Mouse (Mus musculus) 416B (cell line): Measurements from ENCODE around the gene Gm20425.

Source experiments
- DNase-seq: peaks from one replicate; pipeline ENCODE4 v3.0.0; 2011; ENCODE audit warnings: low read depth

Gm20425 gene

DNA sequence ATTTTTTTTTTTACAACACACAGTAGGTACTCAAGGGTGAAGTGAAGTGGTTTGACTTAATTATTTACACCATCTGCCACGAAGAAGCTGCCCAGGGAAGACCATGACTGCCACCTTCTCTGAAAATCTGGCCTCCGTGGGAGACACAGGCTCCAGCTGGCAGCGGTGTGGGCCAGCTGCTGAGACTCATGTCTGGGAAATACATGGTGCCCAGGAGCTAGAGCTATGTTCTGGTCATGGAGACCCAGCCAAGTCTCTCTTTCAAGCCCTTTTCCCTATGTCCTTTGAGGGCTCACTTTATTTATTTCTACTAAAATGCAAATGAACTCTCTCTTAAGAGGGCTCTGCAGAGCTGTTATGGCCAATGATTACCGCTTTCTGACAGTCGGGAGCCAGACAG is 76.8 kb downstream of the Gm20425 start:
- no peak for DNase-seq

DNA sequence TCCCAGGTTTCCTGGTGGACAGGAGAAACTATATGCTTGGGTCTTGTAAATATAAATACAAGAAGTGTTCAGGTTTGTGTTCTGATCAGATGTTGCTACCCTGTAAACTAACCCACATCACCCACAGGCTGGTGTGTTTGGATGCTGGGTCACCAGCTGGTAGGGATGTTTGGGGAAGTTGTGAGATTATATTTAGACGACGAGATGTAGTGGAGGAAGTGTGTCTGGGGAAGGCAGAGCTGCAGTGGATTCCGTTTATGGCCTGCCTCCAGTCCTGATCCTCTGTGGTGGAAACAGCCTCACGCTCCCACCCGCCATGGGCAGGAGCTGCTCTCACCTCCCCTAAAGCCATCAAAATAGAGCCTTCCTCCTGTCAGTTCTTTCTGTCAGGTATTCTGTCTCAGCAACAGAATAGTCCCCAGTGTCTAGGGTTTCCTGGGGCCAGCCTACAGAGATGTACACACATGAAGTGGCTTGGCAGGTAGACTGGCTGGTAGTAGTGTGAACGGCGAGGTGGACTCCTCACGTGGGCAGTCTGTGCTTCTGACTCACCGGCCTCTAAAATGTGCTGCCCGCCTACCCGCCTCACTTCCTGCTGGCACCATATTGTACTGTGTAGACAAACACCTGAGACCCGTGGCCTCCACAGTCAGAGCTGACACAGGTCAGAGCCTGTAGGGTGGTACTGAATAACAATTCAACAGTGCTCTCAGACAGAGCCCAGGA is 80.9 kb downstream of the Gm20425 start:
- DNase-seq = no peak

DNA sequence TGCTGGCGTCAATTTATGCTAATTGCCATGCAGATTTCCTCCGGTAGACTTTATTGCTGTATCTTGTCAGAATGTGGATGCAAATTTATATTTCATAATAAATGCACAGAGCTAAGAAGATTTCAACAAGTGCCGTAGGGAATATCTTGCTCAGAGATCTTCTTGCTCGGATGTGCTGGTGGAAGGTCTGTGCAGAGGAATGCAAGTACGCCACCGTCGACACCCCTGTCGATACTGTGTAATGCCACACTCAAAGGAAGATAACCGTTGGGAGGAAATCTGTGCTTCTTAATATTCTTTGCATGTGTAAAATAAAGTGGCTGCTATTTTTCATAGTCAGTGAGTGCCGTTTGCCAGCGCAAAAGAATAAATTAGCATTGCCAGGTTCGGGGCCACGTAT is 83.0 kb downstream of the Gm20425 start:
- DNase-seq = no peak

DNA sequence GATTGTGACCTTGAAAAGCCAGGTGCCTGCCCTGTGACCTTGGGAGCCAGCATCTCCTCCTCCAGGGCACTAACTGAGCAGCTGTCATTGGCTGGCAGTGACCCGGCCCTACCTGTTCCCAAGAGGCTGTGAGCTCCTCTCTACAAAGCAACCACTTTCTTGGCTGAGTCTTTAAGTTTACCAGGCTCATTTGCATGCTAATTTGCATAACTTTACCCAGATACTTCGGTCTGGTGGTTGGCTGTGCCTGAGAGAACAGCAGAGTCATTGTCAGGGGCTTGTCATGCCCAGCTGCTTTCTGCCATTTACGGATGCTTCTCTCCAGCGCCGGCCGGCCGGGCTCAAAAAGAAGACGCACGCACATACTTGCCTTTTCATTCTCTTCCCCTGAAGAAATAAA is 83.4 kb downstream of the Gm20425 start:
- DNase-seq = no peak

DNA sequence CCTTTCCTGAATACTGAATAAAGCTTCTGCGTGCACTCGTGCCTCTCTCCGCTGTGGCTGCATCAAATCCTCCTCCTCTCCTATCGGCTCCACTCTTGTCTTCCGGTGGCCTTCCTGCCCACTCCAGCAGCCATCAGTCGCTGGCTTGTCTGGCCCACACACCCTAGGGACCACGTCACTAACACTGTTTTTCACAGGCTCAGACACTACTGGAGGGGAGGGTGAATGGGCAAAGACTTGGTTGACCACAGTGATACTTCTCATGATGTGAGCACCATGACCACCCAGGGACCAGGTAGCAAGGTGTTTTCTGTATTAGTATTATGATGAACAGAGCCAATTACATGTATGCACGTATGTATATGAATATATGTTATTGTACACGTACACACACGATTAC is 83.8 kb downstream of the Gm20425 start:
- DNase-seq = no peak

DNA sequence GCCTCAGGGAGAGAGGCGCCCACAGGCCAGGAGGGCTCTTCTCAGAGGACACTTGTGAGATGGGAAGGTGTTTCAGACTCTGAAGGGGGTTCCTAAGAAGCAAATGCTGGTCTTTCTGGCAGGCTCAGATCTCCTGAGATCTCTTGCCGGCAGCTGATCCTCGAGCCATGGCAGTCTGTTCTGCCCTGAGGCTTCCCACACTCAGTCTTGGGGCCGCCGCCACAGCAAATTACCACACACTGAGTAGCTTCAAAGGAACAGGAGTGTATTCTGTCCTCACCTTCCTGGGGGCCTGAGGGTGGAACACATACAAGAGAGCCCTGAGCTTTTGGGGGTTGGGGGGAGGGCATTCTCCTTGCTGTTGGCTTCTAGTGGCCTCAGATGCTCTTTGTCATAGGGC is 84.8 kb downstream of the Gm20425 start:
- DNase-seq = no peak

DNA sequence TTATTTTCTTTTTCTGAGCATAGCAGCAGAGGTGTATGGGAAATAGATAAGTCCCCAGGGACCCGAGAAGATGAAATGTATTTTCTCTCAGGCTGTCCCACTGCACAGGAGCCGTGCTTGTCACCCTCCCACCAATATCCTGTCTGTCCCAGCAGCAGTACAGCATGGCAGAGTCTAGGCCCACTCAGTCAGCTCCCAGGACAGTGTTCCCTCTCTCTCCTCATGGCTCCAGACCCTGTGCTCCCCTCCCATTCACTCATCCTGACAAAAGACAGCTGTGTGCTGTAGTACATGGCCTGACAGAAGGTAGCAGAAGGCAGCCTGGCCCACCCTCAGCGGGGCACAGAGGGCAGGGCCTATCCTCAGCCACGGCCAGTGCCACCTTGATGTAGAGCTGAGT is 86.2 kb downstream of the Gm20425 start:
- no peak for DNase-seq

DNA sequence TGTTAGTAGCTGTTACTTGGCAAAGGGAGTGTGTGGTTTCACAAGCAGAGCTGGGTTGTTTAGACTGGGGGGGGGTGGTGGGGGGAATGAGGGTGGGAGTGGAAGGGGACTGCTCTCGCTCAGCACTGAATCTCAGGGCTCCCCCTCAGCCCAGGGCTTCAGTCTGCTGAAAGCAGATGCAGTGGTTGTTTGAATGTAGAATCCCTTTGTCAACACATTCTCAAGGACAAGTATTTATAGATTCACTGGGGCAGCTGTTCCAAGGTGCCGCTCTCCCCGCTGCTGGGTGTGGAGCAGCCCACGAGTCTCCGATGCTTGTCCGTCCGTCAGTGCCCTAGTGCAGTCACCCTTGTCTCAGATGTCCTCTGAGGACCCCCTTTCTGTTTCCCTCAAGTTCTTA is 88.8 kb downstream of the Gm20425 start:
- DNase-seq = no peak

DNA sequence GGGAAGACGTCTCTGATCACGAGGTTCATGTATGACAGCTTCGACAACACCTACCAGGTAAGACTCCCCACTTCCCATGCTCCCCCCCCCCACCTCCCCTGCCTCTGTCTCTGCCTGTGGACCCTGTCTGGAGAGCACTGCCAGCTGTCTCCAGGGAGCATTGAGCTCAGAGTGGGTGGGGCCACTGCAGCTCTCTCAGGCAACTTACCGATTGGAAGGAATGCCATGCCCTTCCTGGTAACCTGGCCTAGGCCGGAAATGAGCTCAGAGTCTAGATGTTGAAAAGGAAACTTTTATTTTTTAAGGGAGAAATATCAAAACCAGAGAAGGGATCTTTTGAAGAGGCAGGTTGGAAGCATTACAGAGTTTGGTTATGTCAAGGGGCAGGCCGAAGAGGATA is 89.7 kb downstream of the Gm20425 start:
- no peak for DNase-seq
